Mouse (Mus musculus) gastrocnemius, adult 18-20 months (tissue): Measurements from ENCODE around the gene Cyfip1. TPM values are rescaled to one million over a fixed set of nuclear protein-coding genes. Genes with fewer than 3 reads are reported as not detected.

Experiments
- DNase-seq: peaks from one replicate; pipeline ENCODE4 v3.0.0; 2021; ENCODE audit warnings: low spot score
- total RNA-seq, 2 experiments: library from RNA; stranded (reverse); gene quantifications; 2 replicates each; pipeline ENCODE4 v1.2.3; 2021

Cyfip1 gene
- total RNA-seq, 2 experiments from 2014 or later = 20.3 to 21.0 TPM

DNA sequence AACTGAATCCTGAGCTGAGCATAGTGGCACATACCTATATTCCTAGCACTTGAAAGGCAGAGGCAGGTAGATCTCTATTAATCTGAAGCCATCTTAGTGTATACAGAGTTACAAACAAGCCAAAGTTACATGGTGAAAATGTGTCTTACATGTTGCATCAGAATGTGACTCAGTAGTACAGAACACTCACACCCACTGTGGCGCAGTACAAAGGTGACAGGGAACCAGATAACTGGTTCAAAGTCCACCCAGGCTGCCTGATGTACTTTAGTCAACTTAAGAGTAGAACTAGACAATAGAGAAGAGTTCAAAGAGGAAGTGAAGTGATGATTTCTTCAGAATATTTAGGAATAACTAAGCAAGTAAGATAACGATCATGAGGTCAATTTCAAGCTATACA, 93.5 kb downstream of the Cyfip1 start:
- DNase-seq = no peak

GRCm38 (mm10) chr7:55938341-55938740, 96.8 kb downstream of the Cyfip1 start:
- no peak for DNase-seq

GRCm38 (mm10) chr7:55956054-55956453, 114.5 kb downstream of the Cyfip1 start:
- no peak for DNase-seq

DNA sequence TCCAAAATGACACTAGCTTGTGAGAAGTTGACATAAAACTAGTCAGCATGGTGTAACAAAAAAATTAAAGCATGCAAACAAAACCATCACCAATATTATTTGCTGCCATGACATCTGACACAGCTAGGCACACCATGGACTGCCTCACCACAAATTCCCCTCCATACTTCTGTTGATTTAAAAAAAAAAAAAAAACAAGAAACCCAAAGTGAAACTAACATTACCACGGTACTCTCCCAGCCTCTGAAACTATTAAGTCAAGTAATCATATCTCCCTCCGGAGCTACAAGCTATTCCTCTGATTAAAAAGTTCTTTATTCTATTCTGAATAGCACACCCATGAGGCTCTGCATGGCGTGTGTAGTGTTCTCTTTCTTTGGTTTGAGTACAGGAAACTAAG, 115.6 kb downstream of the Cyfip1 start:
- no peak for DNase-seq

DNA sequence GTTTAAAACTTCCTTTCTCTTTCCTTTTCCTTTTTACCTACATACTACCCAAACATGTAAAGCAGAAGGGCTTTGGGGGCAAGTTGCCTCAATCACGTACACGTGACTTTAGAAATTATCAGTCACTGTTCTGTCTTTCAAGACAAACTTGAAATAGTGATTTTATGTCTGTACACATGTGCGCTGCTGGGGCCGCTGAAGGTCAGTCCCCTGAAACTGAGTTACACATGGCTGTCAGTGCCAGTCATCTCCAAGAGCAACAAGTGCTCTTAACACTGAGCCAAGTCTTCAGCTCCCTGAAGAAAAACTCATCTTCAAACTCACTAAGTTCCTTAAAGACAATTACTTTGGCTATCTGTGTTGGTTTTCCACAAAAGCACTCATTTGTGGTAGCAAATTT, 116.4 kb downstream of the Cyfip1 start:
- DNase-seq = no peak

- DNase-seq = no peak
Measured at GRCm38 (mm10) chr7:55959801-55960200, 118.3 kb downstream of the Cyfip1 start.

GRCm38 (mm10) chr7:55960506-55960905, 119.0 kb downstream of the Cyfip1 start:
- no peak for DNase-seq

GRCm38 (mm10) chr7:55962004-55962908, 120.7 kb downstream of the Cyfip1 start, which contains the start of gene Nipa2:
Nipa2 (minus strand) TSS chr7:55962476.
- DNase-seq = peak; percentile 90

- DNase-seq = no peak
Measured at GRCm38 (mm10) chr7:55966866-55967460, 125.4 kb downstream of the Cyfip1 start.

- peak; percentile 14 for DNase-seq
Measured at GRCm38 (mm10) chr7:55968258-55968901, 126.8 kb downstream of the Cyfip1 start.

GRCm38 (mm10) chr7:55969415-55969814, 127.9 kb downstream of the Cyfip1 start:
- no peak for DNase-seq

- no peak for DNase-seq
Measured at GRCm38 (mm10) chr7:55974429-55974828, 132.9 kb downstream of the Cyfip1 start.

- no peak for DNase-seq
Measured at GRCm38 (mm10) chr7:55981511-55981910, 140.0 kb downstream of the Cyfip1 start.

Other genes with a start within 250 kb of the Cyfip1 start
- under 1 TPM; 0.31 to 0.43 TPM for gene Siglech, start 73.6 kb upstream of the Cyfip1 start, total RNA-seq
- gene Tubgcp5, start 47.6 kb upstream of the Cyfip1 start, total RNA-seq = 10 to 100 TPM in 1 of 2 experiments, 1 to 10 TPM in 1; 9.9 to 10.2 TPM
- 10 to 100 TPM; 29.9 to 33.5 TPM for gene Nipa2, start 120.7 kb downstream of the Cyfip1 start, total RNA-seq
- 1 to 10 TPM; 3.4 to 3.9 TPM for gene Nipa1, start 178.2 kb downstream of the Cyfip1 start, total RNA-seq
- gene Herc2, start 208.5 kb downstream of the Cyfip1 start, total RNA-seq = 10 to 100 TPM; 49.6 to 52.6 TPM